Mouse (Mus musculus) layer of hippocampus, postnatal 36 days (tissue): ENCODE results near the gene Commd7. TPM values are rescaled to one million over a fixed set of nuclear protein-coding genes. Genes with fewer than 3 reads are reported as not detected.

ENCODE experiments used
- DNase-seq, 2 experiments: peaks; one replicate each; pipeline ENCODE4 v3.0.0; 2022
- total RNA-seq, 2 experiments: library from RNA; stranded (reverse); gene quantifications; 2 replicates each; pipeline ENCODE4 v1.2.3; 2021

The Commd7 gene
- total RNA-seq, 2 experiments from 2014 or later, result 30.5 to 32.9 TPM

DNA sequence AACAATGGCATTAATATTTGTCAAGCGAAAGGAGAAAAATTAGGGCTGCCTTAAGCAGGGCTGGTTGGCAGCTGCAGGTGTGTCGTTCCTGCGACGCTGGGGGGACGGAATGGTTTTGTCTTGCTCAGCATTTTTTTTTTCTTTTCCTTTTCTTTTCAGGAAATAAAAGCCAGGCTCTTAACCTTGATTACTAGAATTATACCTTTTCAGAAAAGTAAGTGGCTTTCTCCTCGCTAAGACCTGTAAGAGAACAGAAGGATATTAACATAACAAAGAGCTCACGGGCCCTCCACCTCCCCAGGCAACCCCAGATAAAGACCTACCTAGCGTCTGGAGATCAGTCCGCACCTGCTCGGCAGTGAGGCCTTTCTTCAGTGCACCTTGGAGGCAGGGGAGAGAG lies 10.1 kb downstream of the Commd7 start:
- no peak for DNase-seq

DNA sequence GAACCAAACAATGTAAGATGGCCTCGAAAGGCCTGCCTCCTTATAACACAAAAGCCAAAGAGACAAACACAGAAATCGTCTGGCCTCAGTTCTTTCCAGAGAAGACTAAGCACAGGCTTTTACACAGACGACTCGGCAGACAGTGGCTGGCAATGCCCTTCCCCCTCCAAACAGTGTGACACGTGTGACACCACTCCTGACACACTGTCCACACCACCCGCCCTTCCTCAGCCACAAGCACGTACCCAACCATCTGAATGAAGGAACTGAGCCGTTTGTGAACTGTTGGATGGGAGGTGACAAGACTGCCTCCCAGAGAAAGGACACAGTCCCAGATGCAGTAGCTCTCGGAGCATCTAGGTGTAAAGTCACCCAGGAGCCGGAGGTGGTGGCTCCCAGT lies 13.7 kb downstream of the Commd7 start:
- no peak for DNase-seq

DNA sequence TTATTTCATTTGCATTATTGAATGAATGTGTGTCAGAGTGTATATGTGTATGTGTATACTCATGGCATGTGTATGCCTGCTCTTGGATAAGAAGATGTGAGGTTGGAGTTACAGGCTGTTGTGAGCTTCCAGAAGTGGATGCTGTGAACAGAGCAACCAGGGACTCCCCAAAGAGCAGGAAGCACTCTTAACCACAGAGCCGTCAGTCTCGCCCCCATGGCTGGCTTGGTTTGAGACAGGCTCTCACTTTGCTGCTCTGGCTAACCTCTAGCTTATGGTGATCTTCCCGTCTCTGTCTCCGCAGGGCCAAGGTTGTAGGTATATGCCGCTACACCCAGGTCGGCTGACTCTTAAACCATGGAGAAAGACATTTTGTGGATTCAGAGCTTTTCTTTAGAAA lies 14.1 kb downstream of the Commd7 start:
- DNase-seq, result no peak

DNA sequence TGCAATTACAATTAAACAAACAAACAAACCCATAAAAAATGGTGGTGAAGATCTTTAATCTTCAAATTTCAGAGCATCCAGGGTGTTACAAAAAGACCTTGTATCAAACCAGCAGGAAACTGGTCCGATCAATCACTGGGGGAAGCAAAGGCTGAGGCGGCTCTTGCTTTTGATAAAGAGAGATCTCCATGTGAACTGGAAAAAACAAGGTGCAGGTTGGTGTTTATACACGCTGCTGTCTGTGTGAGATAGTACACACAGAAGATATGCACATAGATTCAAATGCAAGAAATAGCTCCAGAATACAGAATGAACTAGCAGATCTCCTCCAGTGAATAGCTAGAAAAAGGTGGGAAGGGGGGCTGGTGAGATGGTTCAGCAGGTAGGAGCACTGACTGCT lies 15.7 kb downstream of the Commd7 start:
- DNase-seq, result no peak

DNA sequence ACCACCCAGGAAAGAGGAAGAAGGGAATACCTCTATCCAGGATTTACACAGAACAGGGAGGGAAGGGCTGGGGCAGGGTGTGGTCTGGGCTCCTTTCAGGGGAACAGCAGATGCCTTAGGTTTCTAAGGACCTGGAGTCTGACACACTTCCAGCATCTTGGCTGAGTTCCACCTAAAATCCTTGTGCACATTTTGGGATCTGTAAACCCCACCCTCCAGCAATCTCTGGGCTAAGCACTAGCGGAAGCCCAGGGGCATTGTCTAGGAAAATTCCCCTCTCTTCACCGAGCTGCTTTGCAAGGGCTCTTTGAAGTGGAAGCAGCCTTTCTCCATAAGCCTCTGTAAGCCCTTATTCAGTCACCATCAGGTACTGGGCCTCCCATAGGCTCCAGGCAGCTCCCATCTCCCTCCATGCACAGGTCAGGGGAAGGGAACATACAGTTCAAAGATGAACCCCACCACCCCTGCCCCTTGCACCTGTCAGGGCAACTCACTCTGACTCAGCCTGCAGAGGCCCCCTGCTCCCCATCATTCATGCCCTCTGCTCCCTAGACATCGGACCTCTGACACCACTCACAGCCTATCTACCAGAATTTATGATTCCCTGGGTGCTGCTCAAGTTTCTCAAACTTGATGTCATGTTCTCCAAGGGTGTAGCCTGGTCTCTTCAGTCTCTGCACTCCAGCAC lies 19.8 kb downstream of the Commd7 start:
- DNase-seq, result no peak

DNA sequence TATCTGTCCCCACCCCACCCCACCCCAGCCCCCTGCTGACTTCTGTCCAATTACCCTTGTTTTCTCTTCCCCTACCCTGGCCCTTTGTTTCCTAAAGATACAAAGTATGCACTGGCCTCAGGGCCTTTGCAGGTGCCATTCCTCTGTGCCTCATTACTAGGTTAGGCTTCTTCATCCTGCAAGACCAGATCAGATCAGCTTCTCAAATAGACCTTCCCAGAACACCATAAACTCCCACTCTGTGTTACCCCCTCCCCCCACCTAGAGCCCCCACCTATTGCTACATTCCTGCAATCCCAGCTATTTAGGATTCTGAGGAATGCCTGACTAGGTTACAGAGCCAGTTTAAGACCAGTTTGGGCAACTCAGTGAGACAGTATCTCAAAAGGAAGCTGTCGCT lies 20.8 kb downstream of the Commd7 start:
- DNase-seq, result no peak

DNA sequence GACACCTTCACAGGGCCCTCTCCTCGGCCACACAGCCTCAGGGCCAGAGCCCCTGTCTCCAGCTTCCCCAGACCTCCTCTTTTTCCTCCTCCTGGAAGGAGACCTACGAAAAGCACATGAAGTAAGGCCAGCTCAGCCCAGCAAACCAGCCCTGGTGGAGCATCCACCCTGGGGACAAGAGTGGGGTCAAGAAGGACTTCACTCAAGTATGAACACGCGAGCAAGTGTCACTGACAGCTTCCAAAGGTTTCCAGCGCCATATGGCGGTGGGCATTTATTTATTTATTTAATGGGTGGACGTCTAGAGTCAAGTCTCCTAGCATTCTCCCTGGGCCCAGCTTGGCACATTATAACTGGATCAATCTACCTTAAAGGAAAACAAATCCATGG lies 21.3 kb downstream of the Commd7 start:
- no peak for DNase-seq

DNA sequence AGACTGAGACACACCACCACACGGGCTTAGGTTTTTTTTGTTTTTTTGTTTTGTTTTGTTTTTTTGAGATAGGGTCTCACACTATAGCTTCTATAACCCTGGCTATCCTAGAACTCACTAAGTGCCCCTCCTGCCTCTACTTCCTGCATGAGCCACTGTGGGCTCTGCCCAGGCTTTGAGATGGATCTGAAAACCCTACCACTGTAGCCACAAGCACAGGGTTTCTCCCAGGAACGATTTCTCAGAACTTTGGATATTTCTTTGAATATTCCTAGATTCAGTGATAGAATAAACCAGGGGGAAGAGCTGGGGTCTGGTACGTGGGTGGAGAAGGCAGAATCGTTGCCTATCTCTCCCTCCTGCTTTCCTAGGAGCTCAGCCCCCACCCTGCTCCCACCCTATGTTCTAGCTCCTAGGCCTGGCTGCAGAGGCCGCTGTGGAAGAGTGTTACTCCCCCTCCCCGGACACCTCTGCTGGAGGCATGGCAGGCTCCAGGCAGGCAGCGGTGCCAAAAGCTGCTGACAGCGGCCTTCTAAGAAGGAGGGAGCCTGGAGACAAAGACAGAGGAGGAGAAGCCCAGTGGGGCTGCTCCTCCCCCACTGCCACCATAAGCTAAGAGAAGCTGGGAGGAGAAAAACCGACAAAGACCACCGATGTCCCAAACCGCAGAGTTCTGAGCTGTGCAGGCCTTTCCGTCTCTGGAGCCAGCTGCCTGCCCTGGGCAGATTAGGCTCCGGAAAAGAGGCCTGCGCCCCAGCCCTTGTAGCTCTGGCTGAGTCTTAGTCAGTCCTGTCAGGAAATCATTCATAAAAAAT lies 21.9 kb downstream of the Commd7 start:
- no peak for DNase-seq

DNA sequence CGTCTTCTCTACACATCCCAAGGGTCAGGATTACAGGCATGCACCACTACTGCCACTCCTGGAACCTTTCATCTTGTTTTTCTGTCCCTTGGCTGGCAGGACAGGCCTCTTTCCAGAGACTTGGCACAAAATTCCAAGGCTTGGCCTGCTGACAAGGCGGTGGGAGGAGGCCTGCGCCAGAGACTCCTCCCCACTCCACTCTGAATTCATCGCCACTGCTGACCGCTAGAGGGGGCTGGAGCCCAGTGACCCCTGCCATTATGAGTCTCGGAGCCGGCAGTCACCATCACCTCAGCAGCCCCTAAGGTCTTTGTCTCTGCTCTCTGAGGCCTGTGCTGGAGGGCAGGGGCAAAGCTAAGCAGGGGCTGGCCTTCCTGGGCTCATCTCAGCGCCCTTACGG lies 23.0 kb downstream of the Commd7 start:
- peak; percentile 80 to 84 for DNase-seq

DNA sequence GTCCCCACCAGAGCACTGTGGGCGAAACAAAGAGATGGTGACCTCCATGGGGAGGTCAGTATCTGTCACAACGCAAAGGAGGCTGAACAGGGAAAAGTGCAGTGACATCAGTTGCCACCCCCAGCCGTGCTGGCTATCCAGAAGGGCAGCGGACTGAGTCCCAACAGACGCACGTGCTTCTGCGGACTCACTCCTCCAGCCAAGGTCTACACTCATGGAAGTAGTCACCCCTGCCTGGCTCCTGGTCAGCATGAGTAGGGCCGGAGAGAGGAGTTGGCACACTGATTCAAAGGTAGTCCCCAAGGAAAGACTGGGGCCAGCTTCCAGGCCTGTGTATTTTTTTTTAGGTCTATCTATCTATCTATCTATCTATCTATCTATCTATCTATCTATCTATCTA lies 23.5 kb downstream of the Commd7 start:
- no peak for DNase-seq

DNA sequence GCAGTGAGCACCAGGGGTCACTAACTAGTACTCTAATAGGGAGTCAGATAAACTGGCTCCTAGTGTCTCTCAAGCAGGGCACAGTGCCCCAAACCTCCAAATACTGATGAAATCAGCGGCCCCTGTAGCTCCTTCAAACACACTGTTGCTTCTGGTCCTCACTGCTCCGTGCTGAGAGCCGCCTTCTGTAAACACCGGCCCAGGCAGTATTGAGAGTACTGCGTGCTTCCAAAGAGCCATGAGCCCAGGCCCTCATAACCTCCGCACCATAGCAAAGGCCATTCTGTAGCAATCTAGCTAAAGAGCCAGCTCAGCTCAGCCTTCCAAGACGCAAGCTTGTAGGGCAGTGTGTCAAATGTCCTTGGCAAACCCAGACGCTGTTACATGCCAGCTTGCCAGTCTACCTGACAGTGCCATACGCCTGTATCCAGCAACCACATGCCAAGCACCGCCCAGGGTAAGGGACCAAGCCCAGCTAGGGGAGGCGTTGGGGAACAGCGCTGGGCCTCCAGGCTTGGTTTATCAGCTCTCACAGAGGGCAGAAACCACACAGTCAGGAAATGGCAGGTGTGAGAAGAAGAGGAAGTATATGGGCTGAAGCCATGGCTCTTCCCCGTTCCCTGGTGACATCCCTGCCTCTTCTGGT lies 24.6 kb downstream of the Commd7 start:
- DNase-seq, result no peak

DNA sequence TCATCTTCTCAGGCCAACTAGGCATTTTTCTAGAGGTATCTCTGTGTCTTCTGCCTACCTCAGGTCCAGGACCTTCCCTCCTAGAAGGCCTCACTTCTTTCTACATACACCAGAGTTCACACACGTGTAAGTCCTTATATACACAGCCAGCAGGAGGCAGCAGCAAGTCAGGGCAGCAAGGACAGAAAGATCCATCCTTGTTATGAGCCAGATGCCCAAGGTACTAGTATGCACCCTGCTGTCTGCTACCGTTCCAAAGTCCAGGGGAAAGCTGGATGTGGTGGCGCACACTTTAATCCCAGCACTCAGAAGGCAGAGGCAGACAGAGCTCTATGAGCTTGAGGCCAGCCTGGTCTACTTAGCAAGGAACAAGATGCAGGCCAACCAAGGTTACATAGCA lies 26.2 kb downstream of the Commd7 start:
- DNase-seq, result no peak

DNA sequence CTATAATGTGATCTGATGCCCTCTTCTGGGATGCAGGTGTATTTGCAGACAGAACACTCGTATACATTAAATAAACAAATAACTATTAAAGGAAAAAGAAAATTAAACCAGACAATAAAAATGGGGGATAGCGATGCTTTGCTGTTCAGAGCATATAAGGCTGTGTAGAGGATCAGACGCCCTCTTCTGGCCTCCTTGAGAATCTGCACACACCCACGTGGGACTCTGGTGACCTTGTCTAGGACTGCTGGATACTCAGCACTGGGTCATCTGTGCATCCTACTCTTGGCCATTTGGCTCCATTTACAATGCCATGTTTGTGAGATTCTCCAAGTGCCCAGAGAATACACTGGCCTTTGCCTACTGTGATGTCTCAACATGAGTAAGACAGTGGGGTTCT lies 28.9 kb downstream of the Commd7 start:
- no peak for DNase-seq

DNA sequence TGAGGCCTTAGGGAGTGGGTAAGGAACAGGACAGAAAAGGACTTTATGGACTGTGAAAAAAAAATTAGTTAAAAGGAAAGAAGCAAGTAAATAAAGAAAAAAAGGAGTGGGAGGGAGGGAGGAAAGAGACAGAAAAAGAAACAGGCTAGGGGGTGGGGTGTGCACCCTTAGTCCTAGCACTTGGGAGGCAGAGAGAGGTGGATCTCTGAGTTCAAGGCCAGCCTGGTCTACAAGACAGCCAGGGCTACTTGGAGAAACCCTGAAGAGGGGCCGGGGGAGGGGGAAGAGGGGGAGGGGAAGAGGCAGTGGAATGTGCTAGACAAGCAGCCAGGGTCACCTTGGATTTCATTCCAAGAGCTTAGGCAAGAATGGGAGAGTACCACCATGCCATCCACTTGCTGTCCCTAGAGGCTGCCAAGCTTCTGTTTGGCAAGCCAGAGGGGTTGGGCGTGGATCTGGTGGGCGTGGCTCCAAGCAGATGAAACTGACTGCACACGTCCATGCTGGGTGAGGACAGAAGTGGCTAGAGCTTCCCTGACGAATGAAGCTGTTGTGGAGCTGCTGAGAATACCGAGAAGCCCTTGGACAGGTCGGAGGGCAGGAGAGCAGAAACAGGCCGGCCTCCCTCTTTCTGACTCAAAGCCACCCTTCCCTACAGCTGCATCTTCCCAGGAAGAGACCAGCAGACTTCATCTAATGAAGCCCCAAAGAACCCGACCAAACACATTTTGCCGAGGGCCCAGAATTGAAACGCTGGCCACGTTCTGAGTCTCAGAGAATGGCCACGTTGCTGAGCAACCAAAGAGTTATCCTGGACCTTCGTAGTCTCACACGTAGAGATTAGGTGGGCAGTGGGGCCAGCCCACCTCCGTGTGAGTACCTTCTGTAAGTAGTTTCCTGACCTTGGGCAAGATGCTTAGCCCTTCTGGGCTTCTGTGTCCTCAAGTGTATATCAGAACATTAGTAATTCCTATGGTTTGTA lies 31.6 kb downstream of the Commd7 start:
- peak in 1 of 2 experiments; percentile 29 for DNase-seq

DNA sequence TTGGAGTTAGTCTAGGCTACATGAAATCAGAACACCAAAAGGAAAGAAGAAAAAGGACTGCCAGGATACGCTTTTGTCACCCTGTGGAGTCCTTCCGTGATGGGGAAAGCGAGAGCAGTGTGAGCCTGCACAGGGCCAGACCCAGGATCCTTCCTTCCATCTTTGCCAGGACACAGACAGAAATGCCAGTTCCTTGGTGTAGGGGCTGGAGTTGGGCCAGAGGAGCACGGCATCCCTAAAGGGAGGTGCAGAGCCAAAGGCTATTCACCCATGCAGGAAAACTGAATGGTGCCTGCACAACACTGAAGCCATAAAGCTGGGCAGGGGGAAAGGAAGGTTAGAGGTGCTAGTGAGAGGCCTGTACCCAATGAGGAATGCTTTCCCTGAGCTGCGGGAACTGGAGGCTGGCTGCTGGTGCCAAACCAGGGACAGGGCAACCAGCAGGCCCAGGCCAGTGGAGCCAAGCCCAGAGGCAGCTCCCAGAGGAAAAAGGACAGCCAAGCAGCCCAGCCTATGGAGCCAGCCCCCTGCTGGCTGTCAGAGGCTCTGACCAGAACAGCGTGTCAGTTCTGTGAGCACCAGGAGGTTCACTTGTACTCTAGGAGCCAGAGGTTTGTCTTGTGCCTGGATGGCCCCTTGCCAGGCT lies 32.4 kb downstream of the Commd7 start:
- peak; percentile 16 to 26 for DNase-seq

DNA sequence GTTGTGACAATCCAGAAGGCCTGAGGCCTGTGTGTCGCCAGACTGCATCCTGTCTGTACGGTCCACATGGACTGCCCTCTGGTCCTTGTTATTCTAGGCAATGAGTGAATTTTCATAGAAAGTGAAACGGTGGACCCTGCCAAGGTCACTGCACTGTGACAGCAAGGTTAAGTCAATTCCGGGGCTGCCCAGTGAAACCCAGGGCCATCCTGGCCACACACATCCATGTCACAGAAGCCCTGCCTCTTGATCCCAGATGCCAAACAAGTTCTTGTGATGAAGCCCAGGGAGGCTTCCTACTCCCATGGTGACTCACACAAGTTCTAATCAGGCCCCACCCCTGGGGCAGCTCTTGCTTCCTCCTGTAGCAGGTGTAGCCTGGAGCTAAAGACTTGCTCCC lies 35.0 kb downstream of the Commd7 start:
- DNase-seq, result no peak

DNA sequence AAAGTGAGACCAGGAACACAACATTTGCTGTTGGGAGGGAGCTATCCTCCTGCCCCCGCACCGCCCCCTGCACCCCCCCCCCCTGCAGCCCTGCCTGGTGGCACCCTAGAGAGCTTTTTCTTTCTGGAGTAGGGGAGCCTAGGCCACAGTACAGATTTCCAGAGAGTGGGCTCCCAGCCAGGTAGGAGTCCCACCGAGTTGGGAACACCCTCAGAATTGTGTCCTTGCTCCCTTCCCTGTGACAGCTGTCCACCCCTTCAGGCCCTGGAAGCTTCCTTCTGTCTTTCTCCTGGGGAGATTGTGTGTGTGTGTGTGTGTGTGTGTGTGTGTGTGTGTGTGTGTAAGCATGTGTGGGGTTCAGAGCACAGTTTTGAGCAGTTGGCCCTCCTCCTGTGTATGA lies 35.6 kb downstream of the Commd7 start:
- no peak for DNase-seq

DNA sequence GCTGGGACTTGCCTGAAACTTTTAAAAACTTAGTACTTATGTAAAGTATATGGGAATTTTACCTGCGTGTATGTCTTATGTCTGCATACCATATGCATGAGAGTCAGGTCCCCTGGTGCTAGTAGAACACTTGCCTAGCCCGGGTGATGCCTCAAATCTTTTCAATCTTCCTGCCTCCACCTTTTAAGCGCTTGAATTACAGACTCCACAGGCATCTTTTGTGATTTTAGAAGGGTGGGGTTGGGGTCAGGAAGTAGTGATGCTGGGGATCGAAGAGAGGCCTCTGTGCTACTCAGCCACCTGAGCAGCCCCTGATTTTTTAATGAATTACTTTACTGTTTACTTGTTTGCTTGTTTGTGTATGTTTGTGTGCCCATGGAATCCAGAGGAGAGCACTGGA lies 37.6 kb downstream of the Commd7 start:
- DNase-seq, result no peak

DNA sequence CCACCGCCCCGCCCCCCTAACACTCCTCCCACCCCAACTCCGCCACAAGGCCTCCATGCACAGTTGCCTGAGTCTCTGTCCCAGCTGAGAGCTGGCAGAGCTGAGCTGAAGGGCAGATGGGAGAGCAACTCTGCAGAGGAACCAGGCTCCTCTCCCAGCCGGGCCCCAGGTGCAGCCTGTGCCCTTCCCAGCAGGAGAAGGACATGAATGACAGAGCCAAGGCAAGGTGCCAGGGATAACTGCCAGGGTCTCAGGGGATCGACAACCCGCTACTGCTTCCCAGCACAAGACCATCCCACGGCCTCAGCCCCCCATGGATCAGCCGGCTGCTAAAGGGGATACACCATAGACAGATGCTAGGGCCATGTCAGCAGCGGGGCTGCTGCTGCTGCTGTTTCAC lies 39.4 kb downstream of the Commd7 start:
- peak; percentile 20 to 33 for DNase-seq

DNA sequence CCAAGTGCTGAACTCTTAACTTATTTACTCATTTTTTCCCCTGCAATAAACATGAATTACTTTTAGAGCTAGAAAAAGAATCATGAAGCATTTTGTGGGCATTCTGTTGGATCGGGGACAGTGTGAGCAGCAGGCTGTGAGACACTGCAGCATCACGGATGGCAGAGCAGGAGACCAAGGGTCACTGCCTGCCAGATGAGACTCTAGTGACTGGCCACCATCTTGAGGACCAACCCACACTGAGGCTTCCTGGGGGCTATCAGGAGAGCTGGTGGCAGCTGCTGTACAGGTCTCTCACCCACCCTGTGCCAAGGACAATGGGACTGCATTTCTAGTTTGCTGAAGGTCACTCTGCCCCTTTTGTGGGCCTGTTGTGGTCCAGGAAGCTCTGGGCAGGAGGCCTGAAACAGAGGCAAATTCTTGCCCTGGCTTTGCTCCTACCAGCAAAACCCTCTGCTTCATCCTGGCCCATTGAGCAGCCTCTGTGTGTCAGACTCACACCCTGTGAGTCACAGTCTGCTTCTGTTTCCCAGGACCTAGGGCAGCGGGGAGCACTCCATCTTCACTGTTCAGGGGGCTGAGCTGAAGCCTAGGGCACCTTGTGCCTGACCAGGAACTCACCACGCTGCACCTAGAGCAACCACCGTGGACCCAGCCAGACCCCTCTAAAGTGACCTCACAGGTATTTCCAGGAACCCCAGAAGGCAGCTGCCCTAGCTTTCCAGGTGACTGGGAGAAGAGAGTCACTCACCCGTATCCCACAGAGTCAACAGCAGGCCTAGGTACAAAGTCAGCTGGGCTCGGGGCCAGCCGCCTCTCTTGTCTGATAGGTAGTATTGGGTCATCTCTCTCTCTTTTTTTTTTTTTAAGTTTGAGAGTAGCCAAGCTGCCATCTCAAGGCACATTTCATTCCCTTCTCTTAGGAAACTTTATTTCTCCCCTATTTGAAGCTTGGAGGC lies 40.2 kb downstream of the Commd7 start:
- DNase-seq, result no peak
